Mouse (Mus musculus): ENCODE results near the gene Efemp2.
"Not testable (repeated sequence)": the region's sequence is repeated elsewhere in the genome, so short reads cannot be mapped to it uniquely, and the experiment has no call there.

Efemp2 gene

DNA sequence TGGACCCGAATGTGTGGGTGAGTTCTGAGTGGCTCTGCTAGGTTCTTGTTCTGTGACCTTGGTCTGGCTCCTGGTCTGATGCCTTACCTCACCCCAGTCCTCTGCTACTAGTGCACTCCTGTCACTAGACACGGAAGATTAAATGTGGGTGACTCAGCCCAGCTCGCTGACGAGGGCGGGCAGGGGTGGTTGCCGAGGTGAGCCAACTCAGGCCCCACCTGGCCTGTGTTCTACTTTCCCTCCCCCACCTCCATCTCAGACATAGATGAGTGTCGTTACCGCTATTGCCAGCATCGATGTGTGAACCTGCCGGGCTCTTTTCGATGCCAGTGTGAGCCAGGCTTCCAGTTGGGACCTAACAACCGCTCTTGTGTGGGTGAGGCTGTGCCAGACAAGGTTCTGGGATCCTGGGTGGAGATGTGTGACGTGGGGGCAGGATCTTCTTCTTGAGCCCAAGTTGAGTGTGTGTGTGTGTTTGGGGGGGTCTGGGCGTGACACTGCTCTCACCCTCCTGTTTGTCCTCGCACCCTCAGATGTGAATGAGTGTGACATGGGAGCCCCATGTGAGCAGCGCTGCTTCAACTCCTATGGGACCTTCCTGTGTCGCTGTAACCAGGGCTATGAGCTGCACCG lies 4.0 kb downstream of the Efemp2 start:
- DNase-seq (ENCODE audit: low spot score): no peak

- DNase-seq (ENCODE audit: low spot score): no peak
These were observed 6.3 kb downstream of the Efemp2 start for GRCm38 (mm10) chr19:5480016-5480415.

- DNase-seq (ENCODE audit: low spot score): no peak
These were observed 7.6 kb downstream of the Efemp2 start for GRCm38 (mm10) chr19:5481398-5481797.

DNA sequence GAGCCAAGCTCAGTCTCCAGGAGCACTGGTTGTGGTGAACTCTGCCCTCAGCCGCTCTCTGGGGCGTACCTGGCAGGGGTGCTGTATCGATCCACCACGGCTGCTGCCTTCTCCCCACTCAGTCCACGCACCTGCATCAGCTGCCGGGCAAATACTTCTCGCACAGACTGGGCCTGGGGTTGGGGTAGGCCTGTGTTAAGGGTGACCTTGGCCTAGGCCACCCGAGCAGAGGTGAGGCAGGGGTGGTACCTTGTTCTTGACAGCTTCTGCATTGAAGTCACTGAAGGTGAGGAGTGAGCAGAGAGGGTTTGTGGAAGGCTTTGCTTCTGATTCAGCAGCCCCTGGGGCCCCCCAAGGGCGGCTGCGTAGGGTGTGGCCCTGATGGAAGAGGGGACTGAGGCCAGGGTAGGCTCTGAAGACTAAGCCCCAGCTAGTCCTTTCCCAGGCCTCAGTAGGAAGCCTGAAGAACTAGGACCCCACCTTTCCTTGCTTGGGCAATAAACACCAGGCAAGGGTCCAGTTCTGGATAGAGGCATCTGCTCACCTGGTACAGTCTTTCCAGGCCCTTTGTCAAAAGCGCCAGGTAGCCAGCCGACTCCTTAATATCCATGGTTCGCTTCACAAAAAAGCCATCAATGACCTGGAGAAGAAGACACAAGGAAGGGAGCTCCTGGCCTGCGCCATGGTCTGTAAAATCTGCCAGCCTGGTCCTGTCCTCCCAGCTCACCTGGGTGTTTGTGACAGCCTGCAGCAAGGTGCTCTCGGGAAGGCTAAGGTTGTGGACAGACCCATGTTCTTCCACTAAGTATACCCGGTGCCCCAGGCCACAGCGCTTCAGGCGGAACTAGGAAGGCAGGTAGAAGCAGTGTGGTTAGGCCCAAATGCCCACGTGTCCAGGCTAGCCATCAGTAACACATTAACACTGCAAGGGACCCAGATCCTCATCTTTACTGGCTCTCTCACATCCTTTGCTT lies 9.9 kb downstream of the Efemp2 start:
- DNase-seq (ENCODE audit: low spot score): no peak

- DNase-seq (ENCODE audit: low spot score): no peak
These were observed 10.7 kb downstream of the Efemp2 start for GRCm38 (mm10) chr19:5484496-5484895.

- DNase-seq (ENCODE audit: low spot score): no peak
These were observed 11.6 kb downstream of the Efemp2 start for GRCm38 (mm10) chr19:5485371-5485770.

DNA sequence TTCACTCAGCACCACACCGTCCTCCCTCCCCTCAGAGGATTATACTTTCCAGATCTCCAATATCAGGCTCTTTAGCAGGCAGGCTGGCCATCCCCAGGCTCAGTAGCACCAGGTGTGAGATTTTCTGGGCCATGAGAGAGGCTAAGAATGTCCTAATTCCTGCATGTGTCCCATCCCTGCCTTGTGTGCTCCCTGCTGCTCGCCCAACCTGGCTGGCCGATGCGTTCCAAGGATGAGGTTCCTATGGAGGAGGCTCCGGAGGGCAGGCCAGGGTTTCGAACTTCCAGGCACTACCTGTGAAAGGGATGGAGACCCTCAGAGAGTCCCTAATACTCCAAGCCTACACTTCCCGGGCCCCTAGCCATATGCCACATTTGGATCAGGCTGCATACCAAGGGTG lies 12.1 kb downstream of the Efemp2 start:
- DNase-seq (ENCODE audit: low spot score): no peak

GRCm38 (mm10) chr19:5486286-5486685 lies 12.5 kb downstream of the Efemp2 start:
- DNase-seq (ENCODE audit: low spot score): no peak

- DNase-seq (ENCODE audit: low spot score): no peak
These were observed 13.0 kb downstream of the Efemp2 start for GRCm38 (mm10) chr19:5486771-5487170.

GRCm38 (mm10) chr19:5487768-5488550 lies 14.2 kb downstream of the Efemp2 start, which contains the start of gene Mus81:
TSS of gene Mus81 (minus strand) at chr19:5488402.
- peak; percentile 99 for DNase-seq (ENCODE audit: low spot score)

- peak; percentile 99 for DNase-seq (ENCODE audit: low spot score)
These were observed 15.3 kb downstream of the Efemp2 start for GRCm38 (mm10) chr19:5488878-5489571.

DNA sequence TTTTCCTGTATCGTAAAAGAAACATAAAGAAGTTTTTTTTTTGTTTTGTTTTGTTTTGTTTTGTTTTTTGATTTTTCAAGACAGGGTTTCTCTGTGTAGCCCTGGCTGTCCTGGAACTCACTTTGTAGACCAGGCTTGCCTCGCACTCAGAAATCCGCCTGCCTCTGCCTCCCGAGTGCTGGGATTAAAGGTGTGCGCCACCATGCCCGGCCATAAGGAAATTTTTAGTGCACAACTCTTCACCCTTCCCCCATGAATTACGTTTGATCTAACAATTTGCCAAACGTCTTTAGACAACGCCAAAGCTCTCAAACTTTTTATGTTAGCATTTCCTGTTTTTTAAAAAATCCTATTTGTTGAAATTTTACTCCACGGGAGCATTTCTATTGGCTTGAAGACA lies 16.0 kb downstream of the Efemp2 start:
- not testable (repeated sequence) for DNase-seq (ENCODE audit: low spot score)

- peak; percentile 96 for DNase-seq (ENCODE audit: low spot score)
These were observed 16.7 kb downstream of the Efemp2 start, which contains the start of gene Cfl1 for GRCm38 (mm10) chr19:5490313-5490897. TSS of gene Cfl1 (plus strand) at chr19:5490455.

GRCm38 (mm10) chr19:5490898-5491708 lies 17.3 kb downstream of the Efemp2 start:
- DNase-seq (ENCODE audit: low spot score): peak; percentile 93

GRCm38 (mm10) chr19:5492641-5493040 lies 18.9 kb downstream of the Efemp2 start:
- no peak for DNase-seq (ENCODE audit: low spot score)

- DNase-seq (ENCODE audit: low spot score): not testable (repeated sequence)
These were observed 19.6 kb downstream of the Efemp2 start for GRCm38 (mm10) chr19:5493301-5493721.

- DNase-seq (ENCODE audit: low spot score): no peak
These were observed 20.6 kb downstream of the Efemp2 start for GRCm38 (mm10) chr19:5494314-5494713.

GRCm38 (mm10) chr19:5495353-5496051 lies 21.7 kb downstream of the Efemp2 start:
- no peak for DNase-seq (ENCODE audit: low spot score)

GRCm38 (mm10) chr19:5496052-5496370 lies 22.3 kb downstream of the Efemp2 start:
- no peak for DNase-seq (ENCODE audit: low spot score)

All from adipocyte (in vitro differentiated cells).